Mouse (Mus musculus): ENCODE data around the gene Tesmin. TPM values are rescaled to one million over a fixed set of nuclear protein-coding genes. Genes with fewer than 3 reads are reported as not detected.

The Tesmin gene
- 0.93 and 0.96 TPM in 2 replicates for polyA plus RNA-seq (2015; fragmentation: Nextera tagmentation; extraction: Ambion mirVana)

DNA sequence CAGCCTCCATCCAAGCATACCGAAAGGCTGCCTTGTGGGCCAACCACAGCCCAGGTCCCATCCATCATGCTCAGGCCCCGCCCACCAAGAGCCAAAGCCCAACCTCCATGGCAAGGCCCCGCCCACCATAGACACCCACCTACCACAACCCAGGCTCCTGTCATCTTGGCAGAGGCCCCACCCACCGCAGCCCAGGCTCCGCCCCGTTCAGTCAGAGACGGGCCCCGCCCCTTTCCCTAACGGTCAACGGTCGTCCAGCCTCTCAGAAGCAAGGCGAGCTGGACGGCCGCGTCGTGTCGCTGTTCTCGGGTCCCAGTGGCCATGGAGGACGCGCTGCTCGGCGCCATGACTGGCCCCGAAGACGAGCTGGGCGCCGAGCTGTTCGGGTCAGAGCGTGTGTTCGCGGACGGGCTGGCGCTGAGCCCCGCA lies at the start of gene Tesmin:
Tesmin (plus strand) TSS at position 229 of the 429 bp plus-strand sequence.
- WGBS: 2% methylated on average over 32 of the region's 33 CpGs
- peak; percentile 95 for DNase-seq (ENCODE audit: low spot score)
- peak within 1 kb of the TSS; percentile 21; the same call in 1 of the 2 replicates for H3K27ac ChIP-seq

DNA sequence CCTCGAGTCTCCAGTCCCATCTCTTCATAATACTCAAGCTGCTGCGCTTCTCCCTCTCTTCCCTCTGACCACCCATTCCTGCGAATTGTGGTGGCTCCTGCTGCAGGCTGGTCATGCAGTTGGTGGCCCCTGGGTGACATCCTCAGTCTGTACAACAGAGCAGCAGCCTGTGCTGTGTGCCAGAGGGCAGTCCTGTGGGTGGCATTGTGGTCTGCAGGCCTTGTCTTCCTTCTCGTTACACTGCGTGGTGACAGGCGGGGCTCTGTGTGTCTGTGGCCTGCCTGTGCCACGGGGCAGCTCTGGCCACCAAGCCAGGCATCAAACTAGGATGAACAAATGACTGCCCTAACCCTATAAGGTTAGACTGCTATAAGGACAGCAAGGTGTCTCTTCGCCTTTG lies 49.5 kb upstream of the Tesmin start:
- Histone ChIP-seq H3K9me3 (replicated peaks; ENCODE audit: low read length) (no peaks in the 10 kb centered on the region), H3K27ac (no peak overlapping the region), H3K4me1 (replicated peaks; ENCODE audit: insufficient read depth, low read length) (peaks cover 16% of the 10 kb centered on the region; the same call in 1 of the 2 replicates), H3K4me3 (replicated peaks; ENCODE audit: low read depth, low read length) (no peak overlapping the region), H3K4me2 (ENCODE audit: low read length) (no peak overlapping the region), H3K9ac (ENCODE audit: low read depth, low read length) (no peak overlapping the region), H3K27me3 (ENCODE audit: insufficient read depth, low read length) (no peaks in the 10 kb centered on the region), H3K36me3 (ENCODE audit: insufficient read depth, low read length) (no peaks in the 10 kb centered on the region)
- no peak for TF ChIP-seq CTCF (IDR thresholded peaks at IDR 0.05; ENCODE audit: low read depth)
- WGBS: 85% methylated on average over 8 of the region's 8 CpGs
- ATAC-seq (replicated peaks; ENCODE audit: low FRiP score, low read depth) (no peak), DNase-seq (ENCODE audit: low spot score) (no peak)

More for the DNA sequence above, at the start of gene Tesmin:
- H3K9me3 ChIP-seq (replicated peaks; ENCODE audit: low read length): no peaks in the 10 kb centered on the region
- H3K4me1 ChIP-seq (replicated peaks; ENCODE audit: insufficient read depth, low read length): no peaks in the 10 kb centered on the region
- peak within 1 kb of the TSS; percentile 78 for H3K4me2 ChIP-seq (ENCODE audit: low read length)
- peak; percentile 64 for TF ChIP-seq CTCF (IDR thresholded peaks at IDR 0.05; ENCODE audit: low read depth)
- H3K4me3 ChIP-seq (replicated peaks; ENCODE audit: low read depth, low read length): peak within 1 kb of the TSS; percentile 34
- no peaks in the 10 kb centered on the region for H3K27me3 ChIP-seq (ENCODE audit: insufficient read depth, low read length)
- peak within 1 kb of the TSS; percentile 60 for H3K9ac ChIP-seq (ENCODE audit: low read depth, low read length)
- H3K36me3 ChIP-seq (ENCODE audit: insufficient read depth, low read length): peaks cover 4% of the 10 kb centered on the region; the same call in 1 of the 2 replicates
- peak; percentile 94 for ATAC-seq (replicated peaks; ENCODE audit: low FRiP score, low read depth)

DNA sequence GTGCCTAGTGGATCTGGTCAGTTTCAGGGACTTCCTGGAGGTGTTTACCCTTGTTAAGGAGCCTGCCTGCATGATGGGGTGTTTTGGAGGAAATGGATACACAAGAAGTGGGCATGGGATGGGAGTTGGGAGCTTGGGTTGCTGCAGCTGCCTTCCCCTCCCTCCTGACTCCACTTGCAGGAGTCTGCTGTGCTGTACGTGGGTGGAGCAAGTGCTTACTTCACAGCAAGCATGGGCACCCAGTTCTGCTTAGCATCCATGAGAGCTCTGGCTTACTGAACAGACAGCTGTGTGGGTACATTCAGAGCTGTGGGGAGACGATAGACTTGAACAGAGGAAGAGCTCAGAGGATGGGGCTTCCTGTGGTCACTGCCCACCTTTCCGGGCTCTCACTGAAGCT lies 47.6 kb upstream of the Tesmin start:
- no peak overlapping the region for H3K4me3 ChIP-seq (replicated peaks; ENCODE audit: low read depth, low read length)
- no peak for TF ChIP-seq CTCF (IDR thresholded peaks at IDR 0.05; ENCODE audit: low read depth)
- no peaks in the 10 kb centered on the region for H3K36me3 ChIP-seq (ENCODE audit: insufficient read depth, low read length)
- ATAC-seq (replicated peaks; ENCODE audit: low FRiP score, low read depth) (no peak), DNase-seq (ENCODE audit: low spot score) (no peak)
- WGBS: 70% methylated on average over 3 of the region's 3 CpGs
- H3K9me3 ChIP-seq (replicated peaks; ENCODE audit: low read length): no peaks in the 10 kb centered on the region
- H3K27ac ChIP-seq: no peak overlapping the region
- no peak overlapping the region for H3K4me2 ChIP-seq (ENCODE audit: low read length)
- H3K4me1 ChIP-seq (replicated peaks; ENCODE audit: insufficient read depth, low read length): peaks cover 18% of the 10 kb centered on the region
- H3K27me3 ChIP-seq (ENCODE audit: insufficient read depth, low read length): no peaks in the 10 kb centered on the region
- H3K9ac ChIP-seq (ENCODE audit: low read depth, low read length): no peak overlapping the region

GRCm38 (mm10) chr19:3343929-3344328 lies 44.7 kb upstream of the Tesmin start:
- H3K27ac ChIP-seq: peak overlapping the region; percentile 67; the same call in 1 of the 2 replicates
- H3K4me2 ChIP-seq (ENCODE audit: low read length): no peak overlapping the region
- no peak overlapping the region for H3K4me3 ChIP-seq (replicated peaks; ENCODE audit: low read depth, low read length)
- no peak for TF ChIP-seq CTCF (IDR thresholded peaks at IDR 0.05; ENCODE audit: low read depth)
- no peak for ATAC-seq (replicated peaks; ENCODE audit: low FRiP score, low read depth)
- no peaks in the 10 kb centered on the region for H3K27me3 ChIP-seq (ENCODE audit: insufficient read depth, low read length)
- no peak overlapping the region for H3K9ac ChIP-seq (ENCODE audit: low read depth, low read length)
- WGBS: 58% methylated on average over 3 of the region's 3 CpGs
- DNase-seq (ENCODE audit: low spot score): no peak
- no peaks in the 10 kb centered on the region for H3K36me3 ChIP-seq (ENCODE audit: insufficient read depth, low read length)
- H3K4me1 ChIP-seq (replicated peaks; ENCODE audit: insufficient read depth, low read length): peaks cover 8% of the 10 kb centered on the region; the same call in 1 of the 2 replicates
- no peaks in the 10 kb centered on the region for H3K9me3 ChIP-seq (replicated peaks; ENCODE audit: low read length)

- Histone ChIP-seq H3K27ac (peak overlapping the region; percentile 67), H3K9ac (ENCODE audit: low read depth, low read length) (no peak overlapping the region), H3K4me3 (replicated peaks; ENCODE audit: low read depth, low read length) (no peak overlapping the region), H3K36me3 (ENCODE audit: insufficient read depth, low read length) (no peaks in the 10 kb centered on the region), H3K4me1 (replicated peaks; ENCODE audit: insufficient read depth, low read length) (peaks cover 8% of the 10 kb centered on the region; the same call in 1 of the 2 replicates), H3K4me2 (ENCODE audit: low read length) (no peak overlapping the region), H3K9me3 (replicated peaks; ENCODE audit: low read length) (no peaks in the 10 kb centered on the region), H3K27me3 (ENCODE audit: insufficient read depth, low read length) (no peaks in the 10 kb centered on the region)
- 41% methylated on average over 8 of the region's 8 CpGs for WGBS
- DNase-seq (ENCODE audit: low spot score) (peak; percentile 61), ATAC-seq (replicated peaks; ENCODE audit: low FRiP score, low read depth) (peak; percentile 68)
- no peak for TF ChIP-seq CTCF (IDR thresholded peaks at IDR 0.05; ENCODE audit: low read depth)
These were observed 43.8 kb upstream of the Tesmin start for GRCm38 (mm10) chr19:3344636-3345544.

DNA sequence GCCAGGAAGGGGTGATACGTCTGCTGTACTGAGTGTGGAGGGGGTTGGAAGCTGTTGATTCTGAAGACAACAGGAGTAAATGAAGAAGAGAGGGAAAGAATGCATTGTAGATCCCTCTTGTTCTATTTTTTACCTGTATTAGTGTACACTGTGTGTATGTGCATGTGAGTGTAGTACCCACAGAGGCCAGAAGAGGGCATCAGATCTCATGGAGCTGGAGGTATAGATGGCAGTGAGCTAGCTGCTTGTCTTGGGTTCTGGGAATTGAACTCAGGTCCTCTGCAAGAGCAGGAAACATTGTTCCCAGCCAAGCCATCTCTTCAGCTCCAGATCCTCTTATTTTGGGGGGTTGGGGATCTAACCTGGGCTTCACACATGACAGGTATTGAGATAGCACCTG lies 40.9 kb upstream of the Tesmin start:
- H3K9me3 ChIP-seq (replicated peaks; ENCODE audit: low read length): no peaks in the 10 kb centered on the region
- peaks cover 8% of the 10 kb centered on the region; the same call in 1 of the 2 replicates for H3K4me1 ChIP-seq (replicated peaks; ENCODE audit: insufficient read depth, low read length)
- no peak overlapping the region for H3K4me3 ChIP-seq (replicated peaks; ENCODE audit: low read depth, low read length)
- peak; percentile 43; the same call in 1 of the 2 replicates for TF ChIP-seq CTCF (IDR thresholded peaks at IDR 0.05; ENCODE audit: low read depth)
- no peak for ATAC-seq (replicated peaks; ENCODE audit: low FRiP score, low read depth)
- H3K36me3 ChIP-seq (ENCODE audit: insufficient read depth, low read length): no peaks in the 10 kb centered on the region
- 100% methylated on average over 1 of the region's 1 CpGs for WGBS
- no peak overlapping the region for H3K4me2 ChIP-seq (ENCODE audit: low read length)
- H3K27me3 ChIP-seq (ENCODE audit: insufficient read depth, low read length): no peaks in the 10 kb centered on the region
- no peak for DNase-seq (ENCODE audit: low spot score)
- H3K9ac ChIP-seq (ENCODE audit: low read depth, low read length): no peak overlapping the region
- no peak overlapping the region for H3K27ac ChIP-seq
